Mouse (Mus musculus): Measurements from ENCODE around the gene Gm20388. TPM values are rescaled to one million over a fixed set of nuclear protein-coding genes. Genes with fewer than 3 reads are reported as not detected.

Gm20388 gene
- polyA plus RNA-seq, 1 experiment: 10.6 TPM

DNA sequence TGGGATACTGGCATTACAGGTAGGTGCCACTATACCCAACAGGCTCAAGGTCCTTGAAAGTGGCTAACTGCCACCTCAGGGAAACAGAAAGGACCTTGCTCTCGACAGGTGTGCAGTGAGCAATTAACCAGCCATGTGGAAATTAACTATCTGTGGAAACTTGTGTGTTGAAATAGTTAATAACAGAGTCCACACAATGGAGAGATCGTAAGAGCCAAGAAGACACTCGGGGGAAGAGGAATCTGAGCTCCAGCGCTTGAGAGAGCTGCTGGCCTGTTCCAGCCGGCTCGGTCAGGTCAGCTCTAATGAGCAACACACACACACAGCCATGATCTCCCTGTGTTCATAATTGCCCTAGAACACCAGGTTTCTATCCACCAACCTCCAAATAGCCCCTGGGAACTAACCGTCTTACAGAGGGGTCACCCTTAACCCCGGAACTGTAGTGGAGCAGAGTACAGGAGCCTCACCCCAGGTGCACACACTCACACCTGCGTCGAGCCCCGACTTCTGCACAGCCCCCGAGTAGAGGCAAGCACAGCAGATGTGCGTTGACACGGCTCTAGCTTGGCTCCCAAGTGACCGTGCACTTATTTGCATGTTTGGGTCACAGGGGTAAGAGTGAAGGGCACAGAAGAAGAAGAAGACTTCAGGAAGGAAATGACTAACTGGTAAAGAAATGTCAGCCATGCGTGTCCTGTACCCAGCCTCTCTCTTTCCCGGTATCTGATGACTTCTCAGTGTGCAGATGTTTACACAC lies 814.4 kb downstream of the Gm20388 start:
- no peak for TF ChIP-seq POLR2A (IDR thresholded peaks at IDR 0.05; ENCODE audit: borderline replicate concordance, control insufficient read depth, low read depth, low read length)
- TF ChIP-seq CTCF (IDR thresholded peaks at IDR 0.05; ENCODE audit: control insufficient read depth, insufficient read depth, low read length): no peak
- H3K27ac ChIP-seq (ENCODE audit: control insufficient read depth, insufficient read depth, low read depth, low read length, poor library complexity): peak overlapping the region; percentile 67
- H3K4me3 ChIP-seq (replicated peaks; ENCODE audit: control insufficient read depth, low read depth, low read length): no peak overlapping the region
- 34% methylated on average over 17 of the region's 17 CpGs for WGBS
- no peaks in the 10 kb centered on the region for H3K4me1 ChIP-seq (ENCODE audit: control insufficient read depth, insufficient read depth, low read length)

DNA sequence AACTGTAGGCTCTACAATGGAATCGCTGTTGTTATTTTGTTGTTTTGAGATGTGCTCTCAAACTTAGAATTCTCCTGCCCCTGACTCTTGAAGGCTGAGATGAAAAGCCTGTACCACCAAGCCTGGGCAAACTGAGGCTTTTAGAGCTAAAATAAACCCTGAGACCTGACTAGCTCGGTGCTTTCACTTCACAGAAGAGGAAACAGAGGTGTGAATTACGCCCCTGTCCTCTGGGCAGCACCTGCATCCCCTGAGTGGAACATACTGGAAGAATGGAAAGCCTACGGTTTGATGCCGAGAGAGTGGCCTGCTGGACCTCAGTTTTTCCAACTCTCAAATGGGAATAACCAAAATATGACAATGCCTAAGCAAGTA lies 814.9 kb downstream of the Gm20388 start:
- Histone ChIP-seq H3K4me1 (ENCODE audit: control insufficient read depth, insufficient read depth, low read length) (no peaks in the 10 kb centered on the region), H3K27ac (ENCODE audit: control insufficient read depth, insufficient read depth, low read depth, low read length, poor library complexity) (peak overlapping the region; percentile 65), H3K4me3 (replicated peaks; ENCODE audit: control insufficient read depth, low read depth, low read length) (no peak overlapping the region)
- WGBS: 44% methylated on average over 5 of the region's 5 CpGs
- TF ChIP-seq POLR2A (IDR thresholded peaks at IDR 0.05; ENCODE audit: borderline replicate concordance, control insufficient read depth, low read depth, low read length) (no peak), CTCF (IDR thresholded peaks at IDR 0.05; ENCODE audit: control insufficient read depth, insufficient read depth, low read length) (no peak)

DNA sequence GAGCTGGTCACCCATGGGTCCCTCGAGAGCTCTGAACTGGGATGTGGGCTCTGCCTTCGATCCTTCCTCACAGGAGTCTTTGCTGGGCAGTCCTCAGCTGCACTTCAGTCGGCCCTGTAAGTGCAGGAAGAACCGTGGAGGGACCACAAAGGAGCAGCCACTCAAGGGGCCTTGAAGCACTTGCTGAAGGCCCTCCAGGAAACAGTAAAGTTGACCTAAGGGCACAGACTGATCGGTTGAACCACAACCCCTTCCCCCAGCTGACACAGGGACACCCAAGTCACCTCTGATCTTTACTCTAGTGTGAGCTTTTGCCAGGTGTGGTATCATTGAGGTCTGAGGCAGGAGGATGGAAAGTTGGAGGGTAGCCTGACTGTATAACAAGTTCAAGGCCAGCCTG lies 815.4 kb downstream of the Gm20388 start:
- peak overlapping the region; percentile 65 for H3K27ac ChIP-seq (ENCODE audit: control insufficient read depth, insufficient read depth, low read depth, low read length, poor library complexity)
- WGBS: 15% methylated on average over 5 of the region's 5 CpGs
- no peak for TF ChIP-seq POLR2A (IDR thresholded peaks at IDR 0.05; ENCODE audit: borderline replicate concordance, control insufficient read depth, low read depth, low read length)
- no peak for TF ChIP-seq CTCF (IDR thresholded peaks at IDR 0.05; ENCODE audit: control insufficient read depth, insufficient read depth, low read length)
- H3K4me3 ChIP-seq (replicated peaks; ENCODE audit: control insufficient read depth, low read depth, low read length): no peak overlapping the region
- no peaks in the 10 kb centered on the region for H3K4me1 ChIP-seq (ENCODE audit: control insufficient read depth, insufficient read depth, low read length)

- no peak overlapping the region for H3K4me3 ChIP-seq (replicated peaks; ENCODE audit: control insufficient read depth, low read depth, low read length)
- H3K27ac ChIP-seq (ENCODE audit: control insufficient read depth, insufficient read depth, low read depth, low read length, poor library complexity): no peak overlapping the region
- WGBS: 62% methylated on average over 9 of the region's 9 CpGs
- no peak for TF ChIP-seq CTCF (IDR thresholded peaks at IDR 0.05; ENCODE audit: control insufficient read depth, insufficient read depth, low read length)
- no peak for TF ChIP-seq POLR2A (IDR thresholded peaks at IDR 0.05; ENCODE audit: borderline replicate concordance, control insufficient read depth, low read depth, low read length)
- H3K4me1 ChIP-seq (ENCODE audit: control insufficient read depth, insufficient read depth, low read length): no peaks in the 10 kb centered on the region
Observed at GRCm38 (mm10) chr8:120728488-120729160, 818.0 kb downstream of the Gm20388 start.

- Histone ChIP-seq H3K27ac (ENCODE audit: control insufficient read depth, insufficient read depth, low read depth, low read length, poor library complexity) (no peak overlapping the region), H3K4me1 (ENCODE audit: control insufficient read depth, insufficient read depth, low read length) (no peaks in the 10 kb centered on the region), H3K4me3 (replicated peaks; ENCODE audit: control insufficient read depth, low read depth, low read length) (no peak overlapping the region)
- 80% methylated on average over 14 of the region's 14 CpGs for WGBS
- TF ChIP-seq CTCF (IDR thresholded peaks at IDR 0.05; ENCODE audit: control insufficient read depth, insufficient read depth, low read length) (no peak), POLR2A (IDR thresholded peaks at IDR 0.05; ENCODE audit: borderline replicate concordance, control insufficient read depth, low read depth, low read length) (no peak)
Observed at GRCm38 (mm10) chr8:120731582-120731981, 820.9 kb downstream of the Gm20388 start.

DNA sequence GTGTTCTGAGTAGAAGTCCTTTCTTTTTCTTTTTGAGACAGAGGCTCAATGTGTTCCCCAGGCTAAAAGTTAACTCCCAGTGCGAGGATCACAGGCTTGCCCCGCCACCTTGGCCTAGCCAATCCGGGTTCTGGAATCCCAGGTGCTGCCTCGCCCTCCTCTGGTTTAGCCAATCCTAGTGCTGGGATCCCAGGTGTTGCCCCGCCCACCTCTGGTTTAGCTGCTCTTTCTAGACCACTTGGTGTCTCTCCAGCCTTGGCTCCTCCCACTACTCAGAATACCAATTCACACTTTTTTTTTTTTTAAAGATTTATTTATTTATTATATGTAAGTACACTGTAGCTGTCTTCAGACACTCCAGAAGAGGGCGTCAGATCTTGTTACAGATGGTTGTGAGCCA lies 821.4 kb downstream of the Gm20388 start:
- no peak overlapping the region for H3K4me3 ChIP-seq (replicated peaks; ENCODE audit: control insufficient read depth, low read depth, low read length)
- WGBS: 75% methylated on average over 6 of the region's 6 CpGs
- TF ChIP-seq CTCF (IDR thresholded peaks at IDR 0.05; ENCODE audit: control insufficient read depth, insufficient read depth, low read length) (no peak), POLR2A (IDR thresholded peaks at IDR 0.05; ENCODE audit: borderline replicate concordance, control insufficient read depth, low read depth, low read length) (no peak)

GRCm38 (mm10) chr8:120735770-120736481 lies 825.3 kb downstream of the Gm20388 start, which contains the start of gene Irf8:
Gene Irf8 (plus strand): TSS chr8:120736358.
- Histone ChIP-seq H3K4me1 (ENCODE audit: control insufficient read depth, insufficient read depth, low read length) (peaks cover 1% of the 10 kb centered on the region; the same call in 1 of the 2 replicates), H3K27ac (ENCODE audit: control insufficient read depth, insufficient read depth, low read depth, low read length, poor library complexity) (peak within 1 kb of the TSS; percentile 75), H3K4me3 (replicated peaks; ENCODE audit: control insufficient read depth, low read depth, low read length) (peak within 1 kb of the TSS; percentile 78)
- TF ChIP-seq POLR2A (IDR thresholded peaks at IDR 0.05; ENCODE audit: borderline replicate concordance, control insufficient read depth, low read depth, low read length) (peak; percentile 89; the same call in 1 of the 2 replicates), CTCF (IDR thresholded peaks at IDR 0.05; ENCODE audit: control insufficient read depth, insufficient read depth, low read length) (no peak)
- WGBS: 2% methylated on average over 62 of the region's 62 CpGs

More for the DNA sequence above, 821.4 kb downstream of the Gm20388 start:
- H3K4me1 ChIP-seq (ENCODE audit: control insufficient read depth, insufficient read depth, low read length): no peaks in the 10 kb centered on the region
- H3K27ac ChIP-seq (ENCODE audit: control insufficient read depth, insufficient read depth, low read depth, low read length, poor library complexity): no peak overlapping the region

- H3K27ac ChIP-seq (ENCODE audit: control insufficient read depth, insufficient read depth, low read depth, low read length, poor library complexity): peak overlapping the region; percentile 64
- TF ChIP-seq CTCF (IDR thresholded peaks at IDR 0.05; ENCODE audit: control insufficient read depth, insufficient read depth, low read length) (no peak), POLR2A (IDR thresholded peaks at IDR 0.05; ENCODE audit: borderline replicate concordance, control insufficient read depth, low read depth, low read length) (no peak)
- WGBS: 2% methylated on average over 11 of the region's 11 CpGs
- peak overlapping the region; percentile 78 for H3K4me3 ChIP-seq (replicated peaks; ENCODE audit: control insufficient read depth, low read depth, low read length)
- H3K4me1 ChIP-seq (ENCODE audit: control insufficient read depth, insufficient read depth, low read length): peaks cover 1% of the 10 kb centered on the region; the same call in 1 of the 2 replicates
Observed at GRCm38 (mm10) chr8:120736486-120736885, 825.8 kb downstream of the Gm20388 start.

Data from bone marrow, adult 2 months (tissue).